Mouse (Mus musculus): ENCODE results near the gene St6galnac3.

DNA sequence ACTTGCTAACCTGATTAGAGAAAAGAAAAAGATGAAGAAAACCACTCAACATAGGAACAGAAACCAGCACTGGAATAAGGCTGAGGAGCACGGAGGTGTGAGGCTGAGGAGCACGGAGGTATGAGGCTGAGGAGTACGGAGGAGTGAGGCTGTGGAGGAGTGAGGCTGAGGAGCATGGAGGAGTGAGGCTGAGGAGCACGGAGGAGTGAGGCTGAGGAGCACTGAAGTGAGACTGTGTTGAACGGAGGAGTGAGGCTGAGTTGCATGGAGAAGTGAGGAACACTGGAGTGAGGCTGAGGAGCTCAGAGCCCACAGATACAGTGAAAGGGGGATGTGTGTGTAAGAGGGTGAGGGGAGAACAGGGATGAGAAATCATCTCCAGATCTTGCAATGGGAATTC, 564.3 kb downstream of the St6galnac3 start:
- TF ChIP-seq MYOD1 (IDR thresholded peaks at IDR 0.05; ENCODE audit: control insufficient read depth, insufficient read length, low read depth) (no peak), CTCF (IDR thresholded peaks at IDR 0.05; ENCODE audit: control insufficient read depth, insufficient read depth, insufficient read length) (no peak), MYOG (IDR thresholded peaks at IDR 0.05; ENCODE audit: control insufficient read depth, extremely low read depth, insufficient read length) (no peak), CEBPB (IDR thresholded peaks at IDR 0.05; ENCODE audit: low read depth) (no peak), USF1 (IDR thresholded peaks at IDR 0.05; ENCODE audit: low read depth) (no peak)
